Mouse (Mus musculus): Measurements from ENCODE around the gene Gm5089. TPM values are rescaled to one million over a fixed set of nuclear protein-coding genes. Genes with fewer than 3 reads are reported as not detected.
"Not testable (repeated sequence)": the region's sequence is repeated elsewhere in the genome, so short reads cannot be mapped to it uniquely, and the experiment has no call there.

The Gm5089 gene
- polyA plus RNA-seq, 1 experiment from 2014 or later, result 0.22 TPM

GRCm38 (mm10) chr14:122467926-122468841 lies 17.3 kb upstream of the Gm5089 start:
- no peaks in the 10 kb centered on the region for H3K9me3 ChIP-seq
- no peaks in the 10 kb centered on the region for H3K36me3 ChIP-seq
- H3K4me2 ChIP-seq, result no peak overlapping the region
- WGBS, result 5% methylated on average over 23 of the region's 23 CpGs
- peaks cover 100% of the 10 kb centered on the region for H3K27me3 ChIP-seq
- no peak overlapping the region for H3K4me3 ChIP-seq
- H3K4me1 ChIP-seq, result peaks cover 24% of the 10 kb centered on the region
- no peak overlapping the region for H3K9ac ChIP-seq
- H3K27ac ChIP-seq, result no peak overlapping the region
- ATAC-seq (ENCODE audit: insufficient number of reproducible peaks, insufficient read depth, low FRiP score, low TSS enrichment, low read depth), result no peak

GRCm38 (mm10) chr14:122466756-122467362 lies 15.9 kb upstream of the Gm5089 start:
- H3K27ac ChIP-seq, result no peak overlapping the region
- ATAC-seq (ENCODE audit: insufficient number of reproducible peaks, insufficient read depth, low FRiP score, low TSS enrichment, low read depth), result no peak

GRCm38 (mm10) chr14:122465931-122466490 lies 15.1 kb upstream of the Gm5089 start:
- Histone ChIP-seq H3K9me3 (no peaks in the 10 kb centered on the region), H3K27me3 (peaks cover 98% of the 10 kb centered on the region), H3K36me3 (no peaks in the 10 kb centered on the region), H3K4me2 (no peak overlapping the region; the same call in 1 of the 2 replicates), H3K4me3 (no peak overlapping the region; the same call in 1 of the 2 replicates), H3K4me1 (peaks cover 24% of the 10 kb centered on the region), H3K27ac (no peak overlapping the region), H3K9ac (no peak overlapping the region)
- WGBS, result 23% methylated on average over 13 of the region's 13 CpGs
- ATAC-seq (ENCODE audit: insufficient number of reproducible peaks, insufficient read depth, low FRiP score, low TSS enrichment, low read depth), result no peak

More at GRCm38 (mm10) chr14:122466756-122467362, 15.9 kb upstream of the Gm5089 start:
- no peak overlapping the region for H3K4me2 ChIP-seq
- H3K4me1 ChIP-seq, result peaks cover 24% of the 10 kb centered on the region
- no peak overlapping the region for H3K4me3 ChIP-seq
- H3K9me3 ChIP-seq, result no peaks in the 10 kb centered on the region
- H3K27me3 ChIP-seq, result peaks cover 100% of the 10 kb centered on the region
- WGBS, result 61% methylated on average over 7 of the region's 7 CpGs
- no peaks in the 10 kb centered on the region for H3K36me3 ChIP-seq
- no peak overlapping the region for H3K9ac ChIP-seq

- Histone ChIP-seq H3K9me3 (no peaks in the 10 kb centered on the region), H3K27ac (no peak within 1 kb of the TSS), H3K4me2 (peak within 1 kb of the TSS; percentile 89), H3K36me3 (no peaks in the 10 kb centered on the region), H3K4me1 (peaks cover 24% of the 10 kb centered on the region), H3K27me3 (peaks cover 95% of the 10 kb centered on the region), H3K9ac (peak within 1 kb of the TSS; percentile 61), H3K4me3 (peak within 1 kb of the TSS; percentile 51)
- ATAC-seq (ENCODE audit: insufficient number of reproducible peaks, insufficient read depth, low FRiP score, low TSS enrichment, low read depth), result peak; percentile 35
- WGBS, result under 1% methylated on average over 58 of the region's 62 CpGs
These were observed 14.1 kb upstream of the Gm5089 start, which contains the start of gene Zic5 for GRCm38 (mm10) chr14:122464763-122465741. Gene Zic5 (minus strand): TSS chr14:122465677.

- peaks cover 95% of the 10 kb centered on the region for H3K27me3 ChIP-seq
- no peak overlapping the region for H3K27ac ChIP-seq
- 0 out of 2 replicates have a peak, but pooled peaks have one; percentile 22 for ATAC-seq (ENCODE audit: insufficient number of reproducible peaks, insufficient read depth, low FRiP score, low TSS enrichment, low read depth)
- no peaks in the 10 kb centered on the region for H3K36me3 ChIP-seq
- H3K4me3 ChIP-seq, result peak overlapping the region; percentile 51
- peak overlapping the region; percentile 89 for H3K4me2 ChIP-seq
- H3K9me3 ChIP-seq, result no peaks in the 10 kb centered on the region
- peak overlapping the region; percentile 61 for H3K9ac ChIP-seq
- H3K4me1 ChIP-seq, result peaks cover 24% of the 10 kb centered on the region
- under 1% methylated on average over 53 of the region's 62 CpGs for WGBS
These were observed 13.4 kb upstream of the Gm5089 start for GRCm38 (mm10) chr14:122464351-122464762.

- Histone ChIP-seq H3K27me3 (peaks cover 91% of the 10 kb centered on the region), H3K9ac (peak overlapping the region; percentile 61), H3K4me3 (peak overlapping the region; percentile 51), H3K4me2 (peak overlapping the region; percentile 89), H3K4me1 (peaks cover 24% of the 10 kb centered on the region)
- H3K27ac ChIP-seq, H3K9me3 ChIP-seq, H3K36me3 ChIP-seq: not testable (repeated sequence)
- 1% methylated on average over 53 of the region's 58 CpGs for WGBS
- peak; percentile 13; the same call in 1 of the 2 replicates for ATAC-seq (ENCODE audit: insufficient number of reproducible peaks, insufficient read depth, low FRiP score, low TSS enrichment, low read depth)
These were observed 12.9 kb upstream of the Gm5089 start for GRCm38 (mm10) chr14:122463734-122464341.

- WGBS, result 1% methylated on average over 40 of the region's 40 CpGs
- Histone ChIP-seq H3K27ac (no peak overlapping the region), H3K4me2 (peak overlapping the region; percentile 89), H3K9ac (no peak overlapping the region), H3K36me3 (no peaks in the 10 kb centered on the region), H3K4me1 (peaks cover 24% of the 10 kb centered on the region), H3K9me3 (no peaks in the 10 kb centered on the region), H3K27me3 (peaks cover 85% of the 10 kb centered on the region), H3K4me3 (peak overlapping the region; percentile 51)
- ATAC-seq (ENCODE audit: insufficient number of reproducible peaks, insufficient read depth, low FRiP score, low TSS enrichment, low read depth), result no peak
These were observed 12.3 kb upstream of the Gm5089 start for GRCm38 (mm10) chr14:122463080-122463691.

- no peak overlapping the region for H3K27ac ChIP-seq
- ATAC-seq (ENCODE audit: insufficient number of reproducible peaks, insufficient read depth, low FRiP score, low TSS enrichment, low read depth), result no peak
- no peak overlapping the region for H3K9ac ChIP-seq
- peak overlapping the region; percentile 51; the same call in 1 of the 2 replicates for H3K4me3 ChIP-seq
- peaks cover 80% of the 10 kb centered on the region for H3K27me3 ChIP-seq
- no peaks in the 10 kb centered on the region for H3K36me3 ChIP-seq
- WGBS, result 11% methylated on average over 17 of the region's 17 CpGs
- no peak overlapping the region for H3K4me2 ChIP-seq
- peaks cover 24% of the 10 kb centered on the region for H3K4me1 ChIP-seq
- no peaks in the 10 kb centered on the region for H3K9me3 ChIP-seq
These were observed 11.8 kb upstream of the Gm5089 start for GRCm38 (mm10) chr14:122462689-122463079.

- ATAC-seq (ENCODE audit: insufficient number of reproducible peaks, insufficient read depth, low FRiP score, low TSS enrichment, low read depth), result no peak
- H3K4me3 ChIP-seq, result no peak overlapping the region
- no peak overlapping the region for H3K4me2 ChIP-seq
- H3K27ac ChIP-seq, result no peak overlapping the region
- H3K27me3 ChIP-seq, result peaks cover 72% of the 10 kb centered on the region
- H3K36me3 ChIP-seq, result no peaks in the 10 kb centered on the region
- no peaks in the 10 kb centered on the region for H3K9me3 ChIP-seq
- WGBS, result 24% methylated on average over 9 of the region's 9 CpGs
- H3K4me1 ChIP-seq, result peaks cover 24% of the 10 kb centered on the region
- H3K9ac ChIP-seq, result no peak overlapping the region
These were observed 11.1 kb upstream of the Gm5089 start for GRCm38 (mm10) chr14:122461966-122462365.

GRCm38 (mm10) chr14:122461500-122461899 lies 10.6 kb upstream of the Gm5089 start:
- Histone ChIP-seq H3K4me3 (no peak overlapping the region), H3K9ac (no peak overlapping the region), H3K36me3 (no peaks in the 10 kb centered on the region), H3K27ac (no peak overlapping the region), H3K9me3 (no peaks in the 10 kb centered on the region), H3K4me1 (peaks cover 24% of the 10 kb centered on the region), H3K27me3 (peaks cover 69% of the 10 kb centered on the region), H3K4me2 (no peak overlapping the region)
- ATAC-seq (ENCODE audit: insufficient number of reproducible peaks, insufficient read depth, low FRiP score, low TSS enrichment, low read depth), result no peak
- WGBS, result 37% methylated on average over 3 of the region's 3 CpGs
